Mouse (Mus musculus) ES-E14 (cell line): ENCODE data around the gene Plekhs1.

Source experiments
- CHD2 ChIP-seq: IDR thresholded peaks from 2 replicates; pipeline ENCODE4 v1.6.1; 2014; ENCODE audit warnings: mild to moderate bottlenecking, low read depth, low read length, inconsistent platforms
- ZC3H11A ChIP-seq: IDR thresholded peaks from 2 replicates; pipeline ENCODE4 v1.6.1; 2012; ENCODE audit warnings: low read depth, mild to moderate bottlenecking, inconsistent platforms, low read length, borderline replicate concordance
- ZNF384 ChIP-seq: IDR thresholded peaks from 2 replicates; pipeline ENCODE4 v1.6.1; 2012; ENCODE audit warnings: low read depth, low read length, inconsistent platforms

DNA sequence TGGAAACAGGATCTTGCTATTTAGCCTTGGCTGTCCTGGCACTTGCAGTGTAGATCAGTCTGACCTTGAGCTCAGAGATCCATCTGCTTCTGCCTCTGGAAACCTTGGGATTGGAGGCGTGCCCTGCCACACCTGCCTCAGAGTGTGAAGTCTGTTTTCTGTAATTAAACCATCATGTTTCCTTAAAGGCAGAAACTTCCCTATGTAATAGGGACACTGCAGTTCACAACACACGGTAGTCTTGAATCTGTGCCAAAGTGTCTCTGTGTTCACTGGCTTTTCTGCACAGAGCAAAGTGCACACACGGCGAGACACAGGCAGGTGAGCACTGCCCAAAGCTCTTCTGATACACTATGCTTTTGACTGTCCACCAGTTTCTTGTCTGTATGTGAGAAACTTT, 43.0 kb upstream of the Plekhs1 start:
- no peak for TF ChIP-seq ZC3H11A
- no peak for TF ChIP-seq CHD2
- no peak for TF ChIP-seq ZNF384
